Mouse (Mus musculus): ENCODE measurements around the gene Fas.
A peak's percentile ranks its signal among the peaks of the same experiment; 100 is the strongest.

Gene Fas

GRCm38 (mm10) chr19:34289948-34290789 is at the start of gene Fas:
Gene Fas (plus strand): TSS chr19:34290666.
- DNase-seq (ENCODE audit: low spot score), result peak; percentile 47

GRCm38 (mm10) chr19:34241247-34241915 is 49.1 kb upstream of the Fas start:
- no peak for DNase-seq (ENCODE audit: low spot score)

GRCm38 (mm10) chr19:34242925-34243324 is 47.5 kb upstream of the Fas start:
- no peak for DNase-seq (ENCODE audit: low spot score)

GRCm38 (mm10) chr19:34244056-34244455 is 46.4 kb upstream of the Fas start:
- DNase-seq (ENCODE audit: low spot score), result peak; percentile 48

GRCm38 (mm10) chr19:34248558-34248957 is 41.9 kb upstream of the Fas start:
- no peak for DNase-seq (ENCODE audit: low spot score)

DNA sequence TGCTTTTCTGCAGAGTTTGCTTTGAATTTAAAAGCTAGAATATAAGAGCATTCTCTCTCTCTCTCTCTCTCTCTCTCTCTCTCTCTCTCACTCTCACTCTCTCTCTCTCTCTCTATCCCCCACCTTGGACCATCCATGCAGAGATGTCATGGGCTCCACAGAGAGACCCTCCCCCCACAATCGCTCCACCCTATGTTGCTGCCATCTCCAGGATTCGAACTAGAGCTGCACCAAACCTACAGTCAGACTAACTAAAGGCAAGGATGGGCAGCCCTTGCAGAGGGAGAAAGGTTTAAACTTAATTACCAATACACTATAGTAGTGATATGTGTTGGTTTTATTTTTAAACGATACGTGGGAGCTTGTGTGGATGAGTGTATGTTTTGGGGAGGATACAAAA is 39.8 kb upstream of the Fas start:
- no peak for DNase-seq (ENCODE audit: low spot score)

DNA sequence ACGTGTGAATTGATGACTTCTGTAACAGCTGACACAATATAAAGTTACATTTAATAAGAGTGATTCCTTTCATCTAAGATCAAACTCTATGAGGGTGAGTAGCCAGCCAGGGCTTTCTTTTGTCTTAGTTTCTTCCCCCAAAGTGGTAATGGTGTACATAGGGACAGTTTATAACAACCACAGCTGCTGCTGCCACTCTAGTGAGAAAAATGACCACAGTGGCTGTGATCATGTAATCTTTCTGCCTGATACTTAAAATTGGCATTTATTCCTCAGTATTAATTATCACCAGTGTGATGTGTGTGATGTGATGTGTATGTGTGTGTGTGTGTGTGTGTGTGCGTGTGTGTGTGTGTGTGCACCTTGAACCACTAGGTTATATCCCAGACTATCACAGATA is 38.6 kb upstream of the Fas start:
- no peak for DNase-seq (ENCODE audit: low spot score)

DNA sequence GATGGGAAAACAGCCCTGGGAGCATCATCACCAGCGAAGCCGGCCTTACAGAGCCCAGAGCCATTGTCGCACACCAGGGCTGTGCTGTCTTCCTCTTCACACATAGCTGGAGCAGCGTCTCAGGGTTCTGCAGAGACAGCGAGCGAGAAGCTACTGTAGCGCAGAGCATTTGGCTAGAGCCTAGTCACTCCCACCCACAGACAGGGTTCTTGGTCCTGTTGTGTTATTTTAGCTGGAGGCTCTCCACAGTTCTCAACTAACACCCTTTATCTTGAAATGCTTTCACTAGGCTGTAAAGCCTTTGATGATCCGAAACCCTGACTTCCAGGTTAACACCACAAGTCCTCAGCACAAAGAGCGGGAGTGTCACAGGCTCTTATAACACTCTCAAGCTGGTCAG is 38.0 kb upstream of the Fas start:
- no peak for DNase-seq (ENCODE audit: low spot score)

DNA sequence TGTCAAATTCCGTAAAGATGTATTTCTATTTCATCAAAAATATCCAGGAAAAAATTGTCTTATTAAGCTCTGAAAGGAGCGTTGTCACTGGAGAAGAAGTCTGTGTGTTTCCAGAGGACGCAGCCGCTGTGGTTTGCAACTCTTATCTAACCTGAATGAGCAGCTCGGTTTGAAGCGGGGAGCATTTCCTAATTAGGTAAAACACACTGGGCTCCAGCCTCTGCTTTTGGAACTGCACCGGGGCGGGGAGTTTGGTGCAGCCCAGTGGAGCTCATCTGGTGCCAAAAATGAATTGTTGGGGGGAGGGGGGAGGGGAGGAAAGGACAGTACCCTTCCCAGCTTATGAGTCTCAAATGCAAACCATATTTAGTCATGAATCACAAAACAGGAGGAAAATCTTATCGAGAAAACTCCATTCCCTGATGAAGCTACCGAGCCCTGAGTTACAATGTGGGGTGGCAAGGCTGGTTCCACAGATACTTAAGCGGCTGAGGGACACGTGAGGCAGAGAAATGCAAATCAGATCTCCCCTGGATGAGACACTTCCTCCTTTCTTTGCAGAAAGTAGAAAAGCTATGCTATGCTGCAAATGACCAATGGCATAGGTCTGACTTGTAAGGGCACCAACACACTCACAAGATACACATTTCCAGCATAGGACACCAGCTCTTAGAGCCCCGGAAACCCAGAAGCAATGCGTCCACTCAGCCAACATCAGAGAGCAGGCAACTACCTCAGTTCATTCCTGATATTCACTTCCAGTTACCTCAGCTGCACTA is 36.2 kb upstream of the Fas start:
- DNase-seq (ENCODE audit: low spot score), result no peak

DNA sequence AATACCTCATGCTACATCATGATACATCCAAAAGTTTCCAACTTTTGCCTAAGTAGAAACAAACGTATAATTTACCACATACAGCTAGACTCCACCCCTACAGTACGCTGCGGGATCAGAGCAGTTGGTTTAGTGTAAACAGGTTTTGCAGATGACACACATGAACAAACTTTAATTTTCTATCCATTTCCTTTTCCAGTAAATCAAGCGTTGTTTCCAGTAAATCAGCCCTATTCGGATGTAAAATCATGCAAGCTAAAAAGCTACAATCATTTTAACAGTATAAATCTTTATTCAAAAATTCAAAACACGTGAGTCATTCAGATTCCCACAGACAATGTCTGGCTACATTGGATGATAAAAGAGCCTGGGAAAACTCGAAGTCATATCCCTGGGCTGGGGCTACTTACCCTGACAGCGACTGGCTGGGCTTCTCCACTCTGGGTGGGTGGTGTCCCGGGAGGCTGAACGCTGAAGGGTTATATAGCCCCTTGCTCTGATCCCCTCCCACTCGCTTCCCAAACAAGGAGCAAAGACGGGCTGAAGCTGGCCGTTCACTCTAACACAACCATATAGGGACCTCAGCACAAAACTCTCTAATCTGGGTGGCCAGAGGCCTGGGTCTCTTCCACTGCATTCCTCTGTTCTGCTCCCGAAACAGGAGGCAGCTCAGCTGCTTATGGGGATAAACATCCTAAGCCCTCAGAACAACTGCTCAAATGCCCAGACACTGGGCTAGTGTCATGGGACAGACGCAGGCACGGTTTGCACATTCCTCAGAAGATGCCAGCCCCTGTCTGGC is 35.4 kb upstream of the Fas start, which contains the start of gene Acta2:
Gene Acta2 (minus strand): TSS at position 711 of the 802 bp plus-strand sequence.
- DNase-seq (ENCODE audit: low spot score), result peak; percentile 41

DNA sequence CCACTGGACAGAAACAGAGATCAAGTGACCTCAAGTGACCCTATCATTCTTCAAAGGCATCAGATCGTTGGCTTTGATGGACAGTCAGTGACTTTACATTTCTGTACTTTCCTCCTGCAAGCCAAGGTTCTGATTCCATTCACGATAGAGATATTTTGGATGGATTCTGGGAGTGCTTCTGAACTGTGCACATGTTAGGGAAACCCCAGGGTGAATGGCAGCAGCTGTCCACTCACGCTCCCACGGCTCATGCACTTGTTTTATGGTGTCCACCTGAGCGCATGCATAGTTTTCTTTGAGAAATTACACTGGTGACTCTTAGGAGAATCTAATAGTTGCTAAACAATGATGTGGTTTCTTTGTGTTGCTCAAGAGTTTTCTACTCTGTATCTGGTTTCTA is 34.3 kb upstream of the Fas start:
- no peak for DNase-seq (ENCODE audit: low spot score)

DNA sequence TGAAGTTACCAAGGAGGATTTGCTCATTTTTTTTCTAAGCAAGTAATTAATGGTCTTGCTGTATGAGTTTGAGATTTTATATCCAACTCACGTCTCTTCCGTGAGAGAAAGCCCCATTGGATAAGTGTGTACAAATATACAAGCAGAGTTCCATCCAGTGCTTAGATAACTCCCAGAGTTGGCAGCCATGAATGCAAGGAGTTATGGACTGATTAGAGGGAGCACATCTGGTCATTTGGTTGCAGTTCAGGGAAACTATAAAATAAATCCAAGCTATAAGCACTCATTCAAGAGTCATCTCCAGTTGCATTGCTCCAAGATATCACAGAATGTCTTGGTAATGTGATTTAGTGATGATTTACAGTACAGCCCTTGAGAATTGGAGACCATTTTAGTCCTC is 33.5 kb upstream of the Fas start:
- DNase-seq (ENCODE audit: low spot score), result no peak

GRCm38 (mm10) chr19:34262273-34262974 is 28.0 kb upstream of the Fas start:
- DNase-seq (ENCODE audit: low spot score), result no peak

- DNase-seq (ENCODE audit: low spot score), result no peak
These were observed 24.8 kb upstream of the Fas start for GRCm38 (mm10) chr19:34265604-34266193.

GRCm38 (mm10) chr19:34268991-34269390 is 21.5 kb upstream of the Fas start:
- no peak for DNase-seq (ENCODE audit: low spot score)

- no peak for DNase-seq (ENCODE audit: low spot score)
These were observed 20.2 kb upstream of the Fas start for GRCm38 (mm10) chr19:34270106-34270726.

GRCm38 (mm10) chr19:34270824-34271464 is 19.5 kb upstream of the Fas start:
- no peak for DNase-seq (ENCODE audit: low spot score)

DNA sequence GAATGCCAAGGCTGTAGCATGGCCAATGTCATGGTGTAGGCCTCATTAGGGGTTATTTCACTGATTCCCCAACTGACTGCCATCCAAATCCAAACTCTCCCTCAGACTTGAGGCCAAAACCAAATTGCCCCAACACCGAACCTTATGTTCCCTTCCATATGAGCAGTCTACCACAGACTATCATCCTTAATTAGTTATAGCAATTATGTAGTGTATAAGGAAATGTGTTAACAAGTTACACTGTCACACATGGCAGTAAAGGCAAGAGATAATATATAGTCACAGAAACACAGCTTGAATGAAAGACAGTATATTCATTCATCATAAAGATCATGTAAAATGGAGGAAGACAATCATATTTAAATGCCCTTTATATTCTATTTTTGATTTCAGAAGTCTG is 17.4 kb upstream of the Fas start:
- DNase-seq (ENCODE audit: low spot score), result no peak

- no peak for DNase-seq (ENCODE audit: low spot score)
These were observed 12.4 kb upstream of the Fas start for GRCm38 (mm10) chr19:34278078-34278477.

DNA sequence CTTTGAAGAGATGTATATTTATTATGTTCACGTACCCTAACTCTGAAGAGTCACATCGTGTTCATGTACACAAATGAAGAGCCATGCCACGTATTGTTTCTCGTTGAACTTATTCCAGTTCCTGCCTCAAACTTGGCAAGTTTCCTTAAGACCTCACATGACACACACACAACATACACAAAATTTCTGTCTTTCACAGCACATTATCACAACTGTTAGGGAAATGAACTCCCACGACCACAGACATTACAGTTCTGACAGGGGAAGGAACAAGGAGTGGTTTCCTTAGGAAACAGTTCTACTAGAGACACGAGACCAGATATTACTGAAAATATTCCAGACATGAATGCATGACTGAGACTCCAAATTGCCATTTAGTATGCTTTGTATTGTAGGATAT is 6.9 kb upstream of the Fas start:
- no peak for DNase-seq (ENCODE audit: low spot score)

All from yolk sac, embryonic 10.5 days (tissue).